Mouse (Mus musculus) gastrocnemius, postnatal 14 days (tissue): ENCODE results near the gene Krtap6-5. TPM values are rescaled to one million over a fixed set of nuclear protein-coding genes. Genes with fewer than 3 reads are reported as not detected.
"Not testable (repeated sequence)": the region's sequence is repeated elsewhere in the genome, so short reads cannot be mapped to it uniquely, and the experiment has no call there.

Experiments
- DNase-seq: peaks from one replicate; pipeline ENCODE4 v3.0.0; 2021; ENCODE audit warnings: mixed read lengths
- intact Hi-C: fragments of 180-260 bp; cut with DNase I; formaldehyde crosslinking; loops from one replicate; pipeline ENCODE4 v1.15.1; 2025; ENCODE audit warnings: low total_unique reads
- long read RNA-seq, 2 experiments: library from polyadenylated mRNA; stranded (forward); transcript quantifications; one replicate each; pipeline ENCODE4 v2.0.0; 2021
- total RNA-seq, 2 experiments: library from RNA; stranded (reverse); gene quantifications; 2 replicates each; pipeline ENCODE4 v1.2.3; 2021

The Krtap6-5 gene
- total RNA-seq = not detected
- long read RNA-seq, experiment 1 = 0 reads
- long read RNA-seq, experiment 2 = 0 reads

- no peak for DNase-seq
- intact Hi-C loops = no loop called here
Measured at GRCm38 (mm10) chr16:89047783-89048182, at the start of gene Krtap6-5. TSS of gene Krtap6-5 (minus strand) at chr16:89047883.

- intact Hi-C loops, DNase-seq: not testable (repeated sequence)
Measured at GRCm38 (mm10) chr16:89071041-89071440, 23.4 kb upstream of the Krtap6-5 start.

GRCm38 (mm10) chr16:89063902-89064301, 16.2 kb upstream of the Krtap6-5 start, which contains the start of gene 1110025L11Rik:
TSS of gene 1110025L11Rik (minus strand) at chr16:89064002.
- DNase-seq, intact Hi-C loops: not testable (repeated sequence)

- DNase-seq, intact Hi-C loops: not testable (repeated sequence)
Measured at GRCm38 (mm10) chr16:89041372-89041771, 6.3 kb downstream of the Krtap6-5 start, which contains the start of gene Gm10228. TSS of gene Gm10228 (minus strand) at chr16:89041472.

GRCm38 (mm10) chr16:89031399-89031798, 16.3 kb downstream of the Krtap6-5 start, which contains the start of gene Krtap6-1:
TSS of gene Krtap6-1 (plus strand) at chr16:89031699.
- intact Hi-C loops, DNase-seq: not testable (repeated sequence)

GRCm38 (mm10) chr16:89014984-89015383, 32.7 kb downstream of the Krtap6-5 start, which contains the start of gene Gm10229:
TSS of gene Gm10229 (plus strand) at chr16:89015284.
- intact Hi-C loops, DNase-seq: not testable (repeated sequence)

- intact Hi-C loops = no loop called here
- DNase-seq = no peak
Measured at GRCm38 (mm10) chr16:89013973-89014372, 33.7 kb downstream of the Krtap6-5 start.

GRCm38 (mm10) chr16:89010659-89011058, 37.0 kb downstream of the Krtap6-5 start, which contains the start of gene Krtap22-2:
TSS of gene Krtap22-2 (minus strand) at chr16:89010759.
- DNase-seq = no peak
- intact Hi-C loops = no loop called here

Other genes starting within 250 kb of the Krtap6-5 start
- not detected for gene Gm20741, start 235.7 kb downstream of the Krtap6-5 start, total RNA-seq
- not detected for gene Krtap15, start 227.7 kb downstream of the Krtap6-5 start, total RNA-seq
- not detected for gene Krtap14, start 221.7 kb downstream of the Krtap6-5 start, total RNA-seq
- gene Krtap19-1, start 178.5 kb downstream of the Krtap6-5 start, total RNA-seq = not detected
- gene Krtap19-2, start 173.6 kb downstream of the Krtap6-5 start, total RNA-seq = not detected
- gene Krtap19-3, start 169.8 kb downstream of the Krtap6-5 start, total RNA-seq = not detected
- not detected for gene Krtap19-4, start 162.8 kb downstream of the Krtap6-5 start, total RNA-seq
- gene Krtap19-5, start 151.4 kb downstream of the Krtap6-5 start, total RNA-seq = not detected
- not detected for gene Krtap19-9b, start 115.6 kb downstream of the Krtap6-5 start, total RNA-seq
- gene Krtap16-3, start 85.0 kb downstream of the Krtap6-5 start, total RNA-seq = not detected
- gene Krtap22-2, start 37.1 kb downstream of the Krtap6-5 start, total RNA-seq = not detected
- not detected for gene Gm10229, start 32.6 kb downstream of the Krtap6-5 start, total RNA-seq
- not detected for gene Krtap6-1, start 16.2 kb downstream of the Krtap6-5 start, total RNA-seq
- gene Gm10228, start 6.4 kb downstream of the Krtap6-5 start, total RNA-seq = not detected
- not detected for gene 1110025L11Rik, start 16.1 kb upstream of the Krtap6-5 start, total RNA-seq
- gene Krtap6-3, start 36.1 kb upstream of the Krtap6-5 start, total RNA-seq = not detected
- gene Gm6358, start 93.0 kb upstream of the Krtap6-5 start, total RNA-seq = not detected
- not detected for gene Gm10061, start 103.2 kb upstream of the Krtap6-5 start, total RNA-seq
- not detected for gene Gm9789, start 110.1 kb upstream of the Krtap6-5 start, total RNA-seq
- not detected for gene Gm7735, start 121.6 kb upstream of the Krtap6-5 start, total RNA-seq
- not detected for gene 1110057P08Rik, start 126.9 kb upstream of the Krtap6-5 start, total RNA-seq
- not detected for gene Krtap20-2, start 158.0 kb upstream of the Krtap6-5 start, total RNA-seq